Mouse (Mus musculus): ENCODE data around the gene Rapgef5. TPM values are rescaled to one million over a fixed set of nuclear protein-coding genes. Genes with fewer than 3 reads are reported as not detected.
A peak's percentile ranks its signal among the peaks of the same experiment; 100 is the strongest.

Gene Rapgef5
- 34.9 and 36.7 TPM in 2 replicates for polyA plus RNA-seq (2015; fragmentation: Nextera tagmentation; extraction: Ambion mirVana)

DNA sequence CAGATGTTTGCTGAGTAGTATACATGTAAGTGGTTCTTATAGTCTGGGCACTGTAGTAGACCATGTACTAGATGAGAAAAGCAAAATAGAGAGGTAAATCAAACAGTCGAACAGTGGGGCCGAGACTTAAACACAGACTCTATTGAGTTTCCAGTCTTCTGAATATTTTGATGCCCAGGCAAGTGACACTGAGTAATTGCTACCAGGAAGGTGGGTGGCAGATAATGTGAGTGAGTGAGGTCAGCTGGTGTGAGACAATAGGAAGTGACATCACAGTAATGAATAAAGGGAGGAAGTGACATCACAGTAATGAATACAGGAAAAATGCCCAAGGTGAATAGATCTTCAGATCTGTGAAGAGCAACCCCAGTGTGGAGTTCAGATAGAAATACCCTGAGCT, at the start of gene Rapgef5:
Gene Rapgef5, plus strand, starts transcription at position 301 of the 400 bp plus-strand sequence.
- no peak within 1 kb of the TSS for H3K27ac ChIP-seq (replicated peaks)
- ATAC-seq (ENCODE audit: low FRiP score, low read depth), result no peak
- WGBS, result 95% methylated on average over 2 of the region's 2 CpGs
- H3K36me3 ChIP-seq, result no peaks in the 10 kb centered on the region
- no peak within 1 kb of the TSS for H3K4me3 ChIP-seq
- H3K9me3 ChIP-seq, result no peaks in the 10 kb centered on the region
- peaks cover 5% of the 10 kb centered on the region for H3K4me1 ChIP-seq (replicated peaks)
- H3K9ac ChIP-seq, result no peak within 1 kb of the TSS
- no peak within 1 kb of the TSS for H3K4me2 ChIP-seq
- no peaks in the 10 kb centered on the region for H3K27me3 ChIP-seq

DNA sequence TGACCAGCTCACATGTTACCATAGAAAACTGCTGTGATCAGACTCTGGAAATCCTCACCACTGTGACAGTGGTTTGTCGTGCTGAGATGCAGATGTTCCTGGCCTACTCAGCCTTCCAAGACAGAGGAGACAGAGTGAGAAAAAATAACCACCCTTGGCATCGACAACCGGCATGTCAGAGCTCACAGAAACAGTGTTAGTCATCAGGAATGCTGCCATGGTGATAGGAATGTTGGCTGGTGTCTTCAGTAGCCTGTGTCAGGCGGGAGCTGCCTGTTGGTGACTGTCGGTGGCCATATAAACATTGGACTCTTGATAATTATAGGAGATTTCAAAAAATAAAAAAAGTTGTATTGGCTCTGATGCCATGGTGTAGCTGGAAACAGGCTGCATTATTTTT, 48.0 kb upstream of the Rapgef5 start:
- no peaks in the 10 kb centered on the region; the same call in 1 of the 2 replicates for H3K4me1 ChIP-seq (replicated peaks)
- no peak overlapping the region for H3K9ac ChIP-seq
- no peak overlapping the region for H3K4me3 ChIP-seq
- H3K4me2 ChIP-seq, result no peak overlapping the region
- H3K36me3 ChIP-seq, result no peaks in the 10 kb centered on the region
- 25% methylated on average over 5 of the region's 5 CpGs for WGBS
- H3K27ac ChIP-seq (replicated peaks), result no peak overlapping the region
- ATAC-seq (ENCODE audit: low FRiP score, low read depth), result peak; percentile 63; the same call in 1 of the 2 replicates
- no peaks in the 10 kb centered on the region for H3K27me3 ChIP-seq
- no peaks in the 10 kb centered on the region for H3K9me3 ChIP-seq

DNA sequence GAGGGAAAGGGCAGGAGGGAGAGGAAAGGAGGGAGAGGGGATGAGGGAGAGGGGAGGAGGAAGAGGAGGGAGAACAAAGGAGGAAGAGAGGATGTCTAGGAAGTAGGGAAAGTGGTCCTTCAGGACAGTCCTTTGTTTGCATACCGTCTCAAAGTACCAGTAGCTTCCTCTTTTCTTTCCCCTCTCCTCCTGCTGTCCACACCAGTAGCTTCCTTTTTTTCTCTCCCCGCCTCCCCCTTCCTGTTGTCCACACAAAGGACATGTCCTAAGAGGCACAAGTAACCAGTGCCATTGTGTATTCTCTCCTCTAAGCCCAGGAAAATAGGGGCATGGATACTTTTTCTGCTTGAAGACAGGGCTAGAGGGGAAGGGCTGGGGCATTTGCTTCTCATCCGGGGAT, 37.3 kb upstream of the Rapgef5 start:
- WGBS, result 36% methylated on average over 3 of the region's 3 CpGs
- no peak overlapping the region for H3K4me3 ChIP-seq
- no peaks in the 10 kb centered on the region for H3K36me3 ChIP-seq
- ATAC-seq (ENCODE audit: low FRiP score, low read depth), result no peak
- H3K9ac ChIP-seq, result no peak overlapping the region
- H3K27me3 ChIP-seq, result no peaks in the 10 kb centered on the region
- H3K9me3 ChIP-seq, result no peaks in the 10 kb centered on the region
- 0 out of 2 replicates have a peak, but pooled peaks cover 2% of the 10 kb centered on the region for H3K4me1 ChIP-seq (replicated peaks)
- no peak overlapping the region for H3K27ac ChIP-seq (replicated peaks)
- no peak overlapping the region for H3K4me2 ChIP-seq

DNA sequence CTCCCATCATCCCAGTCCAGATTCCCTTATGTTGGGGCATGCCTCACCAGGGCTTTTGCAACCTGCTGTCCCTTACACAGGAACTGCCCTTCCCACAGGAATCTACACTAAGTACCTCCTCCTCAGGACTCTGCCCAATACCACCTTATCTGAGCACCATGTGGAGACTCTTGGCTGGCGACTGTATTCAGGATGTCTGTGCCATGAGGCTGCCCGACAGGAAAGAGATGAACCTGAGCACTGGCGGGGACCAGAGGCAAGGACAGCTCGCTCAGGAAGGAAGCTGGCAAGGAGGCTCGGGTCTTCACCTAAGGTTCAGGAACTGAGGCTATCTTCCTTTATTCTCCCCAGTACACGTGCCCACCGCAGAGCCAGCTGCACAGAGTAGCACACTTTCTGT, 36.6 kb upstream of the Rapgef5 start:
- no peak overlapping the region for H3K9ac ChIP-seq
- no peak overlapping the region for H3K27ac ChIP-seq (replicated peaks)
- H3K9me3 ChIP-seq, result no peaks in the 10 kb centered on the region
- no peaks in the 10 kb centered on the region for H3K36me3 ChIP-seq
- 0 out of 2 replicates have a peak, but pooled peaks cover 2% of the 10 kb centered on the region for H3K4me1 ChIP-seq (replicated peaks)
- WGBS, result 76% methylated on average over 7 of the region's 7 CpGs
- ATAC-seq (ENCODE audit: low FRiP score, low read depth), result no peak
- no peak overlapping the region for H3K4me2 ChIP-seq
- H3K27me3 ChIP-seq, result no peaks in the 10 kb centered on the region
- H3K4me3 ChIP-seq, result no peak overlapping the region

DNA sequence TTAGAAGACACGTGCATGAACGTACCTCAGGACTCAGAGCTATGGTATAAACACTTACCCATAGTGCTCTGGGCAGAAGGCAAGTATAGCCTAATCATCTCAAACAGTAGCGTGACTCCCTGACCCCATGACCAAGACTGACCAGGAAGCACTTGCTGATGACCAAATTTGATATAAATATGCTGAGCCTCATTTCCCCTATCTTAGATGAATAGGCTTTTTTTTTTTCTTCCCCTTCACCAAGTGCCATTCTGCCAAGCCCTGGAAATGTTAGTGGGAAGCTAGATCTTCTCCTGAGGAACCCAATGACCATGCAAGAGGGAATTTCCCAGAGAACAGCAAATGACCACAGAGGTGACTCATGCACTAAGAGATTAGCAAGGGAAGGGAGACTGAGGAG, 35.3 kb upstream of the Rapgef5 start:
- Histone ChIP-seq H3K27ac (replicated peaks) (no peak overlapping the region), H3K9ac (no peak overlapping the region), H3K4me1 (replicated peaks) (0 out of 2 replicates have a peak, but pooled peaks cover 2% of the 10 kb centered on the region), H3K4me3 (no peak overlapping the region), H3K27me3 (no peaks in the 10 kb centered on the region), H3K36me3 (no peaks in the 10 kb centered on the region), H3K4me2 (no peak overlapping the region), H3K9me3 (no peaks in the 10 kb centered on the region)
- WGBS, result 87% methylated on average over 3 of the region's 3 CpGs
- no peak for ATAC-seq (ENCODE audit: low FRiP score, low read depth)

DNA sequence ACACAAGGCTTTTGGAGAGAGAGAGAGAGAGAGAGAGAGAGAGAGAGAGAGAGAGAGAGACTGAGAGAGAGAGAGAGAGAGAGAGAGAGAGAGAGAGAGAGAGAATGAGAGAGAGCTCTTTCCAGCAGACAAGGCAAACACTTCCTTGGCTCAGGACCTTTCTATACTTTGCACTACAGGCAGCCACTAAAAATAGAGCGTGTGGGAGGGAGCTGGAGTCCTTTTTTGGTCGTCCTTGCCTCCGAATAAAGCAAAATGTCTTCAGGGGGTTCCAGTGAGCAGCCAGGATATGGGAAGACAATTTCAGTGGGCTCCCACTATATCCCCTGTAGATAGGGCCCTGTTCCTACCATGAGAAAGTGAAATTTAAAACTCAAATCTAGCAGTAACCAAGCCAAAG, 33.6 kb upstream of the Rapgef5 start:
- Histone ChIP-seq H3K9ac (no peak overlapping the region), H3K4me1 (replicated peaks) (peaks cover 5% of the 10 kb centered on the region; the same call in 1 of the 2 replicates), H3K27ac (replicated peaks) (no peak overlapping the region), H3K4me3 (no peak overlapping the region), H3K4me2 (no peak overlapping the region), H3K36me3 (no peaks in the 10 kb centered on the region), H3K9me3 (no peaks in the 10 kb centered on the region), H3K27me3 (no peaks in the 10 kb centered on the region)
- WGBS, result 46% methylated on average over 3 of the region's 3 CpGs
- no peak for ATAC-seq (ENCODE audit: low FRiP score, low read depth)

DNA sequence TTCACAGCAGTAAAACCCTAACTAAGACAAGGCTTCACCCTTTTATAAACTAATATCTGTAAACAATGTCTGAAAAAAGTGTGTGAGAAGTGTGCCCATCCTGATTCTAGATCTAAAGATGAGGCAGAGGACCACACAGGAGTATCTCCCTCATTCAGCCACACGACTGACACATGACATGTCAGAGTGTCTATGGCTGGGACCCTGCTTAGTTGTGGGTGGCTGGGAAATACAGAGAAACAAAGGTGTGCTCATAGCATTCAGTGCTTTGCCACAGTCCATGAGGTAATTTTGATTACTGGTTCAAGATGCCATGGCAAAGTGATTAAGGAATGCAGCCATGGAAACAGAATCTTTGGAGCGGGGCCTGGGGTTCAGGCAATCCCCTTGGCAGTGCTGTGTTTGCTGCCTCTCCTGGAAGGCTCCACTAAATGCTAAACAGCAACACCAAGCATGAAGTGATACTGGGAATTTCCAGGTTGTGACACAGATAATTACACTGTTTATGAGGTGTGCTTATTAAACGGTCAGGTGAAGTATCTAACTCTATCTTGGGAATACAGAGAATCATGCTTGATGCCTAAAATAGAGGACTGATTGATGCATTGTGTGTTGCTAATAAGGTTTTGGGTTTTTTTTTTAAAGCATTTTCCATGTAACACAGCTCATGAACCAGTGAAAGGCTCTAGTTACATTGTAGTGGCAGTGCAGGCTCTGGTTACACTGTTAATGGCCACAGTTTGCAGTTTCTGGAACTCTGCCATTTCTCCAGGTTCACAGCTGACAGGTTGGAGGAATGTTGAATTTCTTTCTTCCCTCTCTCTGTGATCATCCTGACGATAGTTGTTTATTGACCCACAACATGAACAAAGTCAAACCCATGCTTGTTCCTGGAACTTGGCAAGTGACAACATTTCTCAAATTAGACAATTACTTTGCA, 29.9 kb upstream of the Rapgef5 start:
- Histone ChIP-seq H3K4me2 (no peak overlapping the region), H3K27me3 (no peaks in the 10 kb centered on the region), H3K4me3 (no peak overlapping the region), H3K4me1 (replicated peaks) (peaks cover 3% of the 10 kb centered on the region; the same call in 1 of the 2 replicates), H3K27ac (replicated peaks) (no peak overlapping the region), H3K9me3 (no peaks in the 10 kb centered on the region), H3K9ac (no peak overlapping the region), H3K36me3 (no peaks in the 10 kb centered on the region)
- 56% methylated on average over 4 of the region's 4 CpGs for WGBS
- no peak for ATAC-seq (ENCODE audit: low FRiP score, low read depth)

DNA sequence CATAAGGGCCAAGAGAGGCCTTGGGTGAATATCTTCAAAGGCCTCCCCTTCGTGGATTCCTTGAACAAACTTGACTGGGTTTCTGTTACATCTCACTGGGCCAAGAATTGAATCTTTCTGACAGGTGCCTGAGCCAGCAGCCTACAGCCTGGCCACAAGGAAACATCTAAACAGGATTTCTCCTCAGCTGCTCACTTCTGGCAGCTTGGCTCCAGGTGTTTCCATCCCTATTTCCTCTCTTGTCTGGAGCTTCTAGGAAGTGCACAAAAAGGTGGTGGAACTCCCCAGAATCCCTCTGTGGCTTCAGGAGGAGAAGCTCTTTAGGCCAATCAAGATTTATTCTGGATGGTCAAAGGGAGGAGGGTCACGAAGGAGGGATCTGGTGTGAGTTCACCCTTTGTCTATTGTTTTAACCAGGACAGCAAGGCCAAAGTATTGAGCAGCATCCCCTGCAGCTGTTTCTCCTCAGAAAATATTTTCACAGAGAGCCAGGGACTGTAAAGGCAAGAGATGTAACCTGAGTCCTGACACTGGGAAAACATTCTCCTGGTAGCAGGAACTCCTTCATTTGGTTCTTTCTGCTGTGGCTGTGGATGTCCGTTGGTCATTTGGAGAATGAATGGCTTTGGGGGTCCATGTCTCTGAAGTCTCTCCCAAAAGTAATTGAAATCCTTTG, 19.6 kb upstream of the Rapgef5 start:
- 0 out of 2 replicates have a peak, but pooled peaks cover 4% of the 10 kb centered on the region for H3K4me1 ChIP-seq (replicated peaks)
- no peaks in the 10 kb centered on the region for H3K9me3 ChIP-seq
- no peak overlapping the region for H3K4me2 ChIP-seq
- H3K9ac ChIP-seq, result no peak overlapping the region
- H3K27me3 ChIP-seq, result no peaks in the 10 kb centered on the region
- WGBS, result 77% methylated on average over 3 of the region's 3 CpGs
- ATAC-seq (ENCODE audit: low FRiP score, low read depth), result no peak
- H3K36me3 ChIP-seq, result no peaks in the 10 kb centered on the region
- H3K4me3 ChIP-seq, result no peak overlapping the region
- H3K27ac ChIP-seq (replicated peaks), result no peak overlapping the region

DNA sequence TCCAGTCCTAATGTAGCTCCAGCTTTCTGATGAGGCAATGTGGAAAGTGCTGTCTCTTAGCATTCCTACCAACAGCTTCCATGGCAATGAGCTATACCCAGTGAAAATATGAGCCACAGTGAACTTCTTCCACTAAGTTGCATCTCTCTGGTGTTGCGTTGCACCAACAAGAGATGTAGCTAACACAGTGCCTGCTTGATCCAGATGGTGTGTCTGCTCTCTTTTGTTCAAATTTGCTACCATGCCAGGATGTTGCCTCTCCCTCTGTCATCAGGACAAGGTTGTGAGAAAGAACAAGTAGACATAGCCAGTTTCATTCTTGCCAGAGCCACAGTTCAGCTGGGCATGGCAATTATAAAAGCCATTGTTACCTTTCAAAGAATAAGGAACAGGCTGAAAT, 18.9 kb upstream of the Rapgef5 start:
- H3K4me3 ChIP-seq, result no peak overlapping the region
- H3K27ac ChIP-seq (replicated peaks), result no peak overlapping the region
- WGBS, result 83% methylated on average over 1 of the region's 1 CpGs
- no peaks in the 10 kb centered on the region for H3K9me3 ChIP-seq
- H3K9ac ChIP-seq, result no peak overlapping the region
- ATAC-seq (ENCODE audit: low FRiP score, low read depth), result no peak
- H3K36me3 ChIP-seq, result no peaks in the 10 kb centered on the region
- H3K4me1 ChIP-seq (replicated peaks), result 0 out of 2 replicates have a peak, but pooled peaks cover 4% of the 10 kb centered on the region
- H3K4me2 ChIP-seq, result no peak overlapping the region
- H3K27me3 ChIP-seq, result no peaks in the 10 kb centered on the region

DNA sequence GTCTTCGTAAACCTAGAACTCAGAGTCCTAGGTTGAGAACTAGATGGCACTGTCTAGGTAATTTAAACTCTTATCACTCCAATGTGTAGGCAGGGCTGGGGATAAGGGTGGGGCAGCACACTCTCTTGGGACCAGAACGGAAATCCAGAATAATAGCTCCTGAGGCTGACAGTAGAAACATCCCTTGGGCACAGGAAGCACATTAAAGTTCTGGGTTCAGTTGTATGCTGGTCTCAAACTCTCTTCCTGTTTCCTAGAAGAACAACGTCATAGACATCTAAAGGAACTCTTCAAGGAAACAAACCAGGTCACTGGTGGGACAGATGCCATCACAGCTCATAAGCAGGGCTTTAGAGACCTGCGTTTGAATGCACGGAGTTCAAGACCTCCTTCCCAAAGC, 17.0 kb upstream of the Rapgef5 start:
- Histone ChIP-seq H3K4me3 (no peak overlapping the region), H3K27me3 (no peaks in the 10 kb centered on the region), H3K36me3 (no peaks in the 10 kb centered on the region), H3K9ac (no peak overlapping the region), H3K9me3 (no peaks in the 10 kb centered on the region), H3K27ac (replicated peaks) (no peak overlapping the region), H3K4me2 (no peak overlapping the region), H3K4me1 (replicated peaks) (0 out of 2 replicates have a peak, but pooled peaks cover 4% of the 10 kb centered on the region)
- WGBS, result 90% methylated on average over 5 of the region's 5 CpGs
- ATAC-seq (ENCODE audit: low FRiP score, low read depth), result no peak

DNA sequence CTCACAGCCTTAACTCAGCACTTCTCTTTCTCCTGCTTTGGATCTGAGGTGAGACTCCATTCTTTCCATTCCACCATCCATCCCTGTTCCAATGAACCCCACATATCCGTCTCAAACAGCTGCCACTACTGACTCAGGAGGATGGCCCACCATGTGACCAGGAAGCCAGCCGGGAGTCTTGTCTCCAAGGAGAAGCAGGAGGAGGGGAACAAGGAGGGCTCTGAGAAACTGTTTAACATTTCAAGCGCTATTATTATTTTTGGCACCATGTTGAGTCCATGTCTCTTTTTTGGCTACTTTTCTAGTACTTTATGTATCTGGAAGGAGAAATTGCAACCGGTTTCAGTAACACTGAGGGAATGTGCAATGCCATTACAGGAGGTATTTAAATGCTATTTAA, 15.1 kb upstream of the Rapgef5 start:
- no peak overlapping the region for H3K4me2 ChIP-seq
- no peaks in the 10 kb centered on the region for H3K9me3 ChIP-seq
- H3K36me3 ChIP-seq, result no peaks in the 10 kb centered on the region
- H3K4me1 ChIP-seq (replicated peaks), result 0 out of 2 replicates have a peak, but pooled peaks cover 4% of the 10 kb centered on the region
- no peak overlapping the region for H3K9ac ChIP-seq
- no peak overlapping the region for H3K4me3 ChIP-seq
- H3K27me3 ChIP-seq, result no peaks in the 10 kb centered on the region
- ATAC-seq (ENCODE audit: low FRiP score, low read depth), result no peak
- no peak overlapping the region for H3K27ac ChIP-seq (replicated peaks)
- 59% methylated on average over 4 of the region's 4 CpGs for WGBS

DNA sequence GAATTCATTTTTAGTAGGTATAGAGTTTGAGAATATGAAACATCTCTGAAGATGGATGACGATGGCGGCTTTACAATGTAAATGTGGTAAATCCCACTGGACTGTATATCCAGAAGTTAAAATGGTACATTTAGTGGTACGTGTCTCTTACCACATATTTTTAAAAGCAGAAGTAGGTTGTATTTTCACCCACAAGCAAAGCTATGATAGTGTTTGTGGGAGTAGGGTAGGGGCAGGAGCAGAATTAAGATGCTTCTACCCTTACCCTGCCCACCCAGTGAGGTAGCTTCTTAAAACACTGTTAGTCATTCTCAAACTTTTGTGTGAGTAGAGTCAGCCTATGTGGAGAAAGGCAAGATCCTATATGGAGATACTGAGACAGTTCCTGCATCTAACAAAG, 13.4 kb upstream of the Rapgef5 start:
- H3K9me3 ChIP-seq, result no peaks in the 10 kb centered on the region
- H3K4me1 ChIP-seq (replicated peaks), result 0 out of 2 replicates have a peak, but pooled peaks cover 4% of the 10 kb centered on the region
- no peak overlapping the region for H3K9ac ChIP-seq
- ATAC-seq (ENCODE audit: low FRiP score, low read depth), result no peak
- 96% methylated on average over 3 of the region's 3 CpGs for WGBS
- no peak overlapping the region for H3K27ac ChIP-seq (replicated peaks)
- no peak overlapping the region for H3K4me2 ChIP-seq
- no peak overlapping the region for H3K4me3 ChIP-seq
- H3K27me3 ChIP-seq, result no peaks in the 10 kb centered on the region
- no peaks in the 10 kb centered on the region for H3K36me3 ChIP-seq
